Mouse (Mus musculus) kidney, embryonic 16.5 days (tissue): Measurements from ENCODE around the gene A3galt2. TPM values are rescaled to one million over a fixed set of nuclear protein-coding genes. Genes with fewer than 3 reads are reported as not detected.

ENCODE experiments used
- ATAC-seq: fragments of 200-750 bp; cut with Nextera tagmentation; 2 replicates; pipeline ENCODE4 v1.8.0; 2017; ENCODE audit warnings: moderate TSS enrichment; ENCODE audit not compliant: low FRiP score, low TSS enrichment
- H3K27ac ChIP-seq: fragments of 300-500 bp; sonication (generic); 2 replicates; pipeline ENCODE4 v1.5.1; 2014; ENCODE audit warnings: low read length
- H3K27me3 ChIP-seq: fragments of 300-500 bp; sonication (generic); 2 replicates; pipeline ENCODE4 v1.6.1; 2014; ENCODE audit warnings: low read length, control low read depth, mixed read lengths; ENCODE audit not compliant: insufficient read depth
- H3K36me3 ChIP-seq: fragments of 300-500 bp; sonication (generic); 2 replicates; pipeline ENCODE4 v1.6.1; 2014; ENCODE audit warnings: low read length, control low read depth, mixed read lengths; ENCODE audit not compliant: insufficient read depth
- H3K4me1 ChIP-seq: fragments of 300-500 bp; sonication (generic); 2 replicates; pipeline ENCODE4 v1.6.1; 2014; ENCODE audit warnings: low read length, control low read depth, mixed read lengths; ENCODE audit not compliant: insufficient read depth
- H3K4me2 ChIP-seq: fragments of 300-500 bp; sonication (generic); replicated peaks from 2 replicates; pipeline ENCODE4 v1.6.1; 2014; ENCODE audit warnings: low read depth, low read length
- H3K4me3 ChIP-seq: fragments of 300-500 bp; sonication (generic); 2 replicates; pipeline ENCODE4 v1.5.1; 2014; ENCODE audit warnings: mild to moderate bottlenecking, low read length
- H3K9ac ChIP-seq: fragments of 300-500 bp; sonication (generic); replicated peaks from 2 replicates; pipeline ENCODE4 v1.6.1; 2014; ENCODE audit warnings: low read length
- H3K9me3 ChIP-seq: fragments of 300-500 bp; sonication (generic); 2 replicates; pipeline ENCODE4 v1.6.1; 2016; ENCODE audit warnings: low read length, control low read depth
- WGBS: fragments of 180-500 bp; shearing (Covaris S2); extraction: QIAGEN DNeasy Blood & Tissue Kit; methylation state at CpG from one replicate; pipeline ENCODE4 v1.1.7; 2014; 5-methylcytosine and 5-hydroxymethylcytosine counted together
- polyA plus RNA-seq: library from polyadenylated mRNA; unstranded; fragments of >200 nt; fragmentation: Nextera tagmentation; extraction: Ambion mirVana; gene quantifications from 2 replicates; pipeline ENCODE4 v1.2.1, GENCODE M21; 2015

Gene A3galt2
- polyA plus RNA-seq, 1 experiment from 2014 or later, result 0.24 TPM

DNA sequence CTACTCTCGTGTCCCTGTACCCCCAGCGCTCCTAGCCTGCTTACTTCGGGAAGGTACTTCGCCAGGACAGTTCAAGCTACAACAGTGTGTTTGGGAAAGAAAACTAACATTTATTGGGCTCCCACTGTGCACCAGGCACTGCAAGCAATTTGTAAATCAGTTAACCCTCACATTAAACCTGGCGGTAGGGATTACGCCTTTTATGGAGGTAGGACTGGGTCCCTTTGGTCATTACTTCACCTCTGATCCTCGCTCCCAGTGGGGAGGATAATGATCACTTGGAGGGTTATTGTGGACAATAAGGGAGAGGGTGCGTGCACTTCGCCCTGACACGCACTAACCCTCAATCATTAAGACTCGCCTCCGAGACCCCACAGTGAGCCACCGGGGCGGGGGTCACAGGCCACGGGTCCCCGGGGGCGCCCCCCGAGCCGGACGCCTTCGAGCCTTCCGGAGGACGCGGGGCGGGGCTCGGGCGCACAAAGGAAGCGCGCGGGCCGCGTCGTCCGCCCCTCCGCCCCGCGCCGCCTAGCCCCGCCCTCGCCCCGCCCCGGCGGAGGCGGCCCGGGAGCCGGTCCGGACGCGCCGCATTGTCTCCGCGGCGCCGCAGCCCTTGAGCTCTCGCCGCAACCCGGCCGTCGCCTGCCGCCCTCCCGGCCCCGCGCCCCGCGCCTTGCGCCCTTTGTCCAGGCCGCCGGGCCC lies 28.0 kb upstream of the A3galt2 start:
- Histone ChIP-seq H3K4me2 (peak overlapping the region; percentile 94), H3K4me3 (peak overlapping the region; percentile 97), H3K36me3 (peaks cover 11% of the 10 kb centered on the region; the same call in 1 of the 2 replicates), H3K9ac (peak overlapping the region; percentile 99), H3K4me1 (peaks cover 41% of the 10 kb centered on the region), H3K27ac (peak overlapping the region; percentile 90), H3K27me3 (no peaks in the 10 kb centered on the region), H3K9me3 (no peaks in the 10 kb centered on the region)
- WGBS, result 2% methylated on average over 50 of the region's 68 CpGs
- peak; percentile 92 for ATAC-seq

DNA sequence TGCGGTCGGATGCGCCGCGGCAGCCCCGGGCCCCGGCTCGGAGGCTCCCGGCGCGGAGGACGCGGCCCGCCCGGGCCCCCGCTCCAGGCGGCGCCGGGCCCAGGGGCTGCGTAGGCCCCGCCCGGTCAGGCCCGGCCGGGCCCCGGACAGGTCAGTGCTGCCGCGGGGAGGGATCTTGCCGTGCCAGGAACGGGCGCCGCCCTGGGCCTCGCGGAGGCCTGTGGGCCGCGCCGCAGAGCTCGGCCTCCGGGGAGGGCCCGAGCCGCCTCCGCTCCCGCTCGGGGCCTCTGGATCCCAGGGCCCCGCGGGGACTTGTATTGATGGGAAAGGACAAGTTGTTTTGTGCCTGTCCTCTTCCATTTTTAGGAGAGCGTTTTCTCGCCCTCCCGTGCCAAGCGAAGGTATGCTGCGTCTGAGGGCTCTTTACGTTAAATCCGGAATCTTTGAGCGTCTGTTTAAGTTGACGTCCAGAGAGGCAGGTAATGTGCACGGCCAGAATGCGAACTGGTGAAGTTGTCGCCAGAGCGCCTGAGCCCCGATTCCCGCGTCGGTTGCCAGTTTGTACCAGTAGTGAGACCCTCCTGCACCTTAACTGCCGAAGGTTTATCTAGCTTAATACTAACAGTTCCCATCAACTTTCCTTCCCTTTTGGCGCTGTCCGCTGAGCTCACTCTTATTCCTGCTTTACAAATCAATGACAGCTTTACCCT lies 27.3 kb upstream of the A3galt2 start:
- peak overlapping the region; percentile 97 for H3K4me3 ChIP-seq
- H3K9me3 ChIP-seq, result no peaks in the 10 kb centered on the region
- H3K4me1 ChIP-seq, result peaks cover 47% of the 10 kb centered on the region
- WGBS, result under 1% methylated on average over 62 of the region's 65 CpGs
- peak; percentile 83 for ATAC-seq
- H3K9ac ChIP-seq, result peak overlapping the region; percentile 99
- H3K4me2 ChIP-seq, result peak overlapping the region; percentile 94
- peak overlapping the region; percentile 90 for H3K27ac ChIP-seq
- H3K27me3 ChIP-seq, result no peaks in the 10 kb centered on the region
- H3K36me3 ChIP-seq, result peaks cover 11% of the 10 kb centered on the region; the same call in 1 of the 2 replicates

DNA sequence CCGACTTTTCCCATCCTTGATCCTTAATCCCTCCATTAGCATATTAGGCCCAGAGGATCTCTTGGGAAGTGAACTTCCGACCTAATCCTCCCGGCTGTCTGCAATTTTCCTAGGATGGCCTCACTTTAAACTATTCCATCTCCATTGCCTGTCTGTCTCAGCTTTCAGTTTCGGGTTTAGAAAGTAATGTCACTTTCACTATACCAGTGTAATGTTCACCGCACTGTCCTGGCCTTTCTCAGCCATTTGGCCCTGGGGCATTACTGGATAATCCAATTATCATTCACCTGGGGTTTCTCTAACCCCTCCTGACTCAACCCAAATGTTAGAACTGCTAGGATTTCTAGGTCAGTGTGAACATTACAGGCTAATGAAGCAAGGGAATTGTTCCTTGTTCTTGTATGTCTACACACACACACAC lies 26.7 kb upstream of the A3galt2 start:
- Histone ChIP-seq H3K27me3 (no peaks in the 10 kb centered on the region), H3K9ac (peak overlapping the region; percentile 99), H3K4me3 (peak overlapping the region; percentile 97), H3K4me2 (peak overlapping the region; percentile 94), H3K4me1 (peaks cover 53% of the 10 kb centered on the region), H3K36me3 (peaks cover 11% of the 10 kb centered on the region; the same call in 1 of the 2 replicates), H3K9me3 (no peaks in the 10 kb centered on the region), H3K27ac (peak overlapping the region; percentile 90)
- WGBS, result under 1% methylated on average over 5 of the region's 5 CpGs
- ATAC-seq, result no peak

DNA sequence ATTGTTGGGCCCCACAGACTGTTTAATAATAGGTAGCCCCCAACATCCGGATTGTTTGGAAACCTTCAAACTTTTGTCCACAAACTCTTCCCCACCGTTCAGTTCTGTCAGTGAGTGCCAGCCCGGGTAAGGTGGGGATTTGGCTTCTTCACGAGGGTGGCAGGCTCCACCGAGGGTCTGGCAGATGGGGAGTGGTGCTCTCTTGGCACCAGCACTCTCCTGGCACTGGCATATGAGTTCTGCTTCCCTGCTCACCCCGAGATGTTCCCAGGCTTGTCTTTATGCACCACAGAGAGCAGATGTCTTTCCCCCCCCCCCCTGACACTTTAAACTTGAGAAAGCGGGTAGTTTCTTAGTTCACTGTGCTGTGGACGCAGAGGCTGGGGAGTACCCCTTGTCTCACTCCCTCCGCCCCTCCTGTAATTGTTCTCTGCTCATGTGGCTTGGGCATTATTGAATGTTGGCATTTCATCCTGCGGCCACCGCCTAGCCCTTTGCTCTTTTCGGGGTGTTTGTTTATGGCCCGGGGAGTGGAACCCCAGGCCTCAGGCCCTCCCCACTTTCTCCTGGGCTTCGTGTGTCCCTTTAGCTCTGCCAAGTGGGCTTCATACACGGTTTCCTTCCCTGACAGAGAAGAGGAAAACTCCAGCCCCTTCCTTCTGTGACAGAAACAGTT lies 26.0 kb upstream of the A3galt2 start:
- WGBS, result 6% methylated on average over 15 of the region's 15 CpGs
- Histone ChIP-seq H3K27ac (peak overlapping the region; percentile 90; the same call in 1 of the 2 replicates), H3K4me1 (peaks cover 60% of the 10 kb centered on the region), H3K36me3 (peaks cover 11% of the 10 kb centered on the region; the same call in 1 of the 2 replicates), H3K9ac (peak overlapping the region; percentile 99), H3K4me2 (peak overlapping the region; percentile 94), H3K9me3 (no peaks in the 10 kb centered on the region), H3K27me3 (no peaks in the 10 kb centered on the region), H3K4me3 (peak overlapping the region; percentile 97)
- no peak for ATAC-seq

DNA sequence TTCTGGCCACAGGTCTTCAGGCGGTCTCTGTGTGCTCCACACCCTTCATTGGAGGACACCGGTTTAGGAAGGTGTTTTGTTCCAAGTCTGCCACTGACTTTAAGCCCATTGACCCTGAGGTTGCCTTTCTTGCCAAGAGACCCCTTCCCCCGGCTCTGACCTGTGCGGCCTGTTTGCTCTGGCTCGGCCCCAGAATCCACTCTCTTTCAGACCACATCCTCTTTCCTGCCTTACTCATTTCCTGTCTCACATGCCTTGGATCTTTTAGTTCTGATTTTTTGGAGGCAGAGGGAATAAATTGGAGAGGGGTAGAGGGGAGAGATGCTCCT lies 25.5 kb upstream of the A3galt2 start:
- peak overlapping the region; percentile 99 for H3K9ac ChIP-seq
- WGBS, result under 1% methylated on average over 5 of the region's 5 CpGs
- H3K9me3 ChIP-seq, result no peaks in the 10 kb centered on the region
- ATAC-seq, result no peak
- H3K27me3 ChIP-seq, result no peaks in the 10 kb centered on the region
- peak overlapping the region; percentile 90; the same call in 1 of the 2 replicates for H3K27ac ChIP-seq
- peak overlapping the region; percentile 94 for H3K4me2 ChIP-seq
- peaks cover 11% of the 10 kb centered on the region; the same call in 1 of the 2 replicates for H3K36me3 ChIP-seq
- peak overlapping the region; percentile 97 for H3K4me3 ChIP-seq
- peaks cover 65% of the 10 kb centered on the region for H3K4me1 ChIP-seq

DNA sequence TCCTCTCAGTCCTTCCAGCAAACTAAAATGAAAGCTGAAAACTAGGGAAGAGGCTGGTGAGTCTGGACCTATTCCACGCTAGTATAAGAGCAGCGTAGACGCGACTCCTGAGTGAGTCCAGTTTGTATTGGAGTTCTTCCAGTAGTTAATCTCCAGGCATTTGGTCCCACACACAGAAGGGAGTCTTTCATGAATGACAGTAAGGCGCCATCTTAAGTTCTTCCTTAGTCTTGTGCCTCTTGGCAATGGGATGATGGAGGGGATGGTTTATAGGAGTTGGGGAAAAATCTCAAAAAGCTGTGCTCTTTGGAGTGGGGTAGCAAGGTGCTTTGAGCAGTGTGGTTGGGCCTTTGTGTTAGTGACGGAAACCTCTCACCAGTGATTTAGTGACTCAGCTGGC lies 24.9 kb upstream of the A3galt2 start:
- peak overlapping the region; percentile 99 for H3K9ac ChIP-seq
- H3K9me3 ChIP-seq, result no peaks in the 10 kb centered on the region
- peak overlapping the region; percentile 97 for H3K4me3 ChIP-seq
- peak overlapping the region; percentile 90; the same call in 1 of the 2 replicates for H3K27ac ChIP-seq
- H3K36me3 ChIP-seq, result peaks cover 11% of the 10 kb centered on the region; the same call in 1 of the 2 replicates
- peak overlapping the region; percentile 94 for H3K4me2 ChIP-seq
- H3K4me1 ChIP-seq, result peaks cover 71% of the 10 kb centered on the region
- ATAC-seq, result no peak
- no peaks in the 10 kb centered on the region for H3K27me3 ChIP-seq
- 47% methylated on average over 6 of the region's 6 CpGs for whole genome bisulfite sequencing

DNA sequence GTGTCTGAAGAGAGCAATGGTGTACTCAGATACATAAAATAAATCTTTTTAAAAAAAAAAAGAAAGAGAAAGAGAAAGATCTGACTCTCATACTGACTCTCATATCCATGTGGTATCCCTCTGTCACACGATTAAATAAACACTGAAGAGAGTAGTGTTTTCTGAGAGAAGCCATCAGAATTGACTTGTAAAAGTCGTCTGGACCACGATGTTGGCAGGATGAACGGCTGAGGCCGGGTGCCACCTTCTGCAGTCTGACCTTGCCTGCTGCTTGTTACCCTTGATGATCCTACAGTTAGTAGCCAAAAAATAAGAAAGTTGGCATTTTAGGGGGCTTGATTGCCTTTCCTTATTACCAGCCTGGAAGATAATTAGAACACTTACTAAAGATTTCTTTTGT lies 22.4 kb upstream of the A3galt2 start:
- H3K4me2 ChIP-seq, result no peak overlapping the region
- H3K9me3 ChIP-seq, result no peaks in the 10 kb centered on the region
- H3K36me3 ChIP-seq, result peaks cover 11% of the 10 kb centered on the region; the same call in 1 of the 2 replicates
- H3K9ac ChIP-seq, result 0 out of 2 replicates have a peak overlapping the region, but pooled peaks have one; percentile 28
- no peak overlapping the region for H3K27ac ChIP-seq
- WGBS, result 30% methylated on average over 5 of the region's 5 CpGs
- no peak overlapping the region for H3K4me3 ChIP-seq
- ATAC-seq, result no peak
- H3K27me3 ChIP-seq, result no peaks in the 10 kb centered on the region
- peaks cover 91% of the 10 kb centered on the region for H3K4me1 ChIP-seq

DNA sequence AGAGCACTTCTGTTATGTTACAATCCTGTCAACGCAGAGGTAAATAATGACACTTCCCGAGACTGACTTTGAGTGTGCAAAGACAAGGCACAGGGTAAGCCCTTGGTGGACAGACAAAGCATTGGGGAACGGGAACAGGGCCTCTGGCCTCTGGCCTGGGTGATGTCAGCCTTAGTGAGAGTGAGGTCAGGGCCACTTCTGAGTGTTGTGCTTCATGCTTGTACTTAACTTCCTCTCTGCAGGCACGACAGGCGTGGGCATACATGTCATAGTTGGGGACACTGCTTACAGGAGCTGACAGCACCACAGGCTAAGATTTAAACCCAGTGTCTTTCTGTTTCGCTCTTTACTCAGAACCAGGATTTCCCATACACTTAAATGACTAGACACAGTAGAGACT lies 21.7 kb upstream of the A3galt2 start:
- H3K4me1 ChIP-seq, result peaks cover 96% of the 10 kb centered on the region
- H3K27me3 ChIP-seq, result no peaks in the 10 kb centered on the region
- no peak overlapping the region for H3K4me3 ChIP-seq
- H3K9ac ChIP-seq, result peak overlapping the region; percentile 22
- WGBS, result 24% methylated on average over 6 of the region's 6 CpGs
- no peak for ATAC-seq
- peak overlapping the region; percentile 81 for H3K27ac ChIP-seq
- H3K36me3 ChIP-seq, result peaks cover 11% of the 10 kb centered on the region; the same call in 1 of the 2 replicates
- peak overlapping the region; percentile 34 for H3K4me2 ChIP-seq
- no peaks in the 10 kb centered on the region for H3K9me3 ChIP-seq

DNA sequence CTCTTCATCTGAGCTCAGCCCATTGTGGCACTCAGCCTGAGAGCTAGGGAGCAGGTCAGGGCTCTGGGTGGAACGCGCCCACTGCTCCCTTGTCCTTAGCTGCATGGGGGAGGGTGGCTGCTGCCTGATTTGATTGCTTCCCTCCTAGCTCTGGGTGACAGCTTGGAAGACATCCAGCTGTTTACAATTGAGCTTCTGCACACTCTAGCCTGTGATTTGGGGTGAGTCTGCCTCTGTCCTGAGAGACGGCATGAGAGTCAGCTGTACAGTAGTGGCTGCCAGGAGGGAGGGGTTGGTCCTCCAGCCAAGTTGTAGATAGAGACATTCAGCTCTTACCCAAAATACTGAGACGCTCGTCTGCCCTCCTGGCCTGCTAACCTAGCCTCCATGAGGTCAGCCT lies 20.9 kb upstream of the A3galt2 start:
- no peak overlapping the region for H3K4me3 ChIP-seq
- no peaks in the 10 kb centered on the region for H3K27me3 ChIP-seq
- H3K9ac ChIP-seq, result peak overlapping the region; percentile 22
- peaks cover 89% of the 10 kb centered on the region for H3K4me1 ChIP-seq
- H3K9me3 ChIP-seq, result no peaks in the 10 kb centered on the region
- peak overlapping the region; percentile 34 for H3K4me2 ChIP-seq
- H3K27ac ChIP-seq, result peak overlapping the region; percentile 81
- ATAC-seq, result peak; percentile 92
- H3K36me3 ChIP-seq, result peaks cover 11% of the 10 kb centered on the region; the same call in 1 of the 2 replicates
- 22% methylated on average over 5 of the region's 5 CpGs for WGBS
